Mouse (Mus musculus) liver, adult 2 months (tissue): ENCODE results near the gene Gm13275. TPM values are rescaled to one million over a fixed set of nuclear protein-coding genes. Genes with fewer than 3 reads are reported as not detected.
"Not testable (repeated sequence)": the region's sequence is repeated elsewhere in the genome, so short reads cannot be mapped to it uniquely, and the experiment has no call there.

Experiments
- DNase-seq: peaks from one replicate; pipeline ENCODE4 v3.0.0-alpha.2; 2011; ENCODE audit warnings: low read depth, low spot score; ENCODE audit errors: extremely low read depth
- H3K27ac ChIP-seq: fragments of 200-500 bp; replicated peaks from 2 replicates; pipeline ENCODE4 v1.5.1; 2012; ENCODE audit warnings: low read depth, mild to moderate bottlenecking, control low read depth, inconsistent platforms, low read length; ENCODE audit not compliant: insufficient read depth
- H3K27me3 ChIP-seq: fragments of 200-500 bp; 2 replicates; pipeline ENCODE4 v1.6.1; 2012; ENCODE audit warnings: mild to moderate bottlenecking, moderate library complexity, low read length, inconsistent platforms; ENCODE audit not compliant: control insufficient read depth, insufficient read depth
- H3K36me3 ChIP-seq: fragments of 200-500 bp; 2 replicates; pipeline ENCODE4 v1.6.1; 2012; ENCODE audit warnings: low read length, inconsistent platforms; ENCODE audit not compliant: control insufficient read depth, insufficient read depth
- H3K4me1 ChIP-seq: fragments of 200-500 bp; 2 replicates; pipeline ENCODE4 v1.6.1; 2011; ENCODE audit warnings: low read length; ENCODE audit not compliant: control insufficient read depth, insufficient read depth
- H3K4me3 ChIP-seq: fragments of 200-500 bp; 2 replicates; pipeline ENCODE4 v1.5.1; 2011; ENCODE audit warnings: low read depth, mild to moderate bottlenecking, control low read depth, low read length, moderate library complexity; ENCODE audit not compliant: insufficient read depth
- H3K79me2 ChIP-seq: fragments of 200-500 bp; 2 replicates; pipeline ENCODE4 v1.6.1; 2012; ENCODE audit warnings: inconsistent platforms, mild to moderate bottlenecking, low read length, moderate library complexity; ENCODE audit not compliant: control insufficient read depth, insufficient read depth
- H3K9ac ChIP-seq: fragments of 200-500 bp; 2 replicates; pipeline ENCODE4 v1.6.1; 2012; ENCODE audit warnings: low read depth, mild to moderate bottlenecking, control low read depth, inconsistent platforms, low read length
- CTCF ChIP-seq: fragments of 200-500 bp; IDR thresholded peaks from 2 replicates; pipeline ENCODE4 v1.5.1; 2011; ENCODE audit warnings: low read depth, low read length, control low read depth
- POLR2A ChIP-seq: fragments of 200-500 bp; IDR thresholded peaks from 2 replicates; pipeline ENCODE4 v1.6.1; 2011; ENCODE audit warnings: low read length, control low read depth; ENCODE audit not compliant: insufficient read depth; ENCODE audit errors: extremely low read depth
- WGBS: fragments of 180-500 bp; shearing (Covaris S2); methylation state at CpG from one replicate; pipeline ENCODE4 v1.1.7; 2018; 5-methylcytosine and 5-hydroxymethylcytosine counted together
- polyA plus RNA-seq: library from polyadenylated mRNA; depleted of rRNA; stranded (reverse); fragments of >200 nt; gene quantifications from 2 replicates; pipeline ENCODE4 v1.2.3, GENCODE M21; 2012; rRNA removed
- total RNA-seq: library from RNA; depleted of rRNA; stranded (reverse); fragments of >200 nt; gene quantifications from 2 replicates; pipeline ENCODE4 v1.2.3, GENCODE M21; 2014; rRNA removed

Gene Gm13275
- not detected in 2 replicates for total RNA-seq
- not detected in 2 replicates for polyA plus RNA-seq

- not testable (repeated sequence) for H3K4me3 ChIP-seq, DNase-seq, H3K9ac ChIP-seq, H3K4me1 ChIP-seq, H3K36me3 ChIP-seq, H3K79me2 ChIP-seq, H3K27me3 ChIP-seq, H3K27ac ChIP-seq
- under 1% methylated on average over 19 of the region's 52 CpGs for WGBS
Observed at GRCm38 (mm10) chr4:88793936-88794675, at the start of gene Gm13275. Gm13275 (plus strand) TSS chr4:88794487.

GRCm38 (mm10) chr4:88749926-88750325, 44.4 kb upstream of the Gm13275 start:
- no peak overlapping the region for H3K27ac ChIP-seq
- H3K9ac ChIP-seq, result no peak overlapping the region
- H3K4me3 ChIP-seq, result no peak overlapping the region
- no peak for TF ChIP-seq POLR2A
- no peak for TF ChIP-seq CTCF
- WGBS, result 82% methylated on average over 6 of the region's 6 CpGs
- H3K27me3 ChIP-seq, result no peaks in the 10 kb centered on the region
- no peaks in the 10 kb centered on the region for H3K36me3 ChIP-seq
- H3K79me2 ChIP-seq, result no peaks in the 10 kb centered on the region
- H3K4me1 ChIP-seq, result no peaks in the 10 kb centered on the region
- DNase-seq, result no peak

GRCm38 (mm10) chr4:88754818-88755340, 39.4 kb upstream of the Gm13275 start, which contains the start of gene Gm13271:
Gm13271 (plus strand) TSS chr4:88754868.
- not testable (repeated sequence) for H3K27me3 ChIP-seq, H3K79me2 ChIP-seq, H3K9ac ChIP-seq, H3K4me3 ChIP-seq, H3K36me3 ChIP-seq, DNase-seq, H3K27ac ChIP-seq, H3K4me1 ChIP-seq
- 81% methylated on average over 15 of the region's 15 CpGs for WGBS

GRCm38 (mm10) chr4:88756581-88757513, 37.4 kb upstream of the Gm13275 start:
- H3K36me3 ChIP-seq, H3K79me2 ChIP-seq, H3K27me3 ChIP-seq, H3K4me1 ChIP-seq, DNase-seq: not testable (repeated sequence)
- 10% methylated on average over 29 of the region's 31 CpGs for WGBS
- H3K4me3 ChIP-seq, result peak overlapping the region; percentile 46
- H3K27ac ChIP-seq, result peak overlapping the region; percentile 78
- H3K9ac ChIP-seq, result peak overlapping the region; percentile 79

GRCm38 (mm10) chr4:88757628-88758031, 36.7 kb upstream of the Gm13275 start:
- H3K79me2 ChIP-seq, H3K36me3 ChIP-seq, H3K27me3 ChIP-seq, H3K4me1 ChIP-seq, H3K27ac ChIP-seq: not testable (repeated sequence)
- DNase-seq, result peak; percentile 71
- H3K9ac ChIP-seq, result 0 out of 2 replicates have a peak overlapping the region, but pooled peaks have one; percentile 79
- 0% methylated on average over 21 of the region's 21 CpGs for whole genome bisulfite sequencing
- TF ChIP-seq CTCF, result peak; percentile 73
- H3K4me3 ChIP-seq, result peak overlapping the region; percentile 46

GRCm38 (mm10) chr4:88758751-88759150, 35.5 kb upstream of the Gm13275 start:
- not testable (repeated sequence) for H3K4me3 ChIP-seq, H3K36me3 ChIP-seq, H3K79me2 ChIP-seq, H3K9ac ChIP-seq, DNase-seq, H3K27me3 ChIP-seq, H3K4me1 ChIP-seq, H3K27ac ChIP-seq
- 81% methylated on average over 9 of the region's 9 CpGs for WGBS

- H3K4me1 ChIP-seq, H3K27me3 ChIP-seq, H3K79me2 ChIP-seq, H3K36me3 ChIP-seq, DNase-seq: not testable (repeated sequence)
- WGBS, result 19% methylated on average over 11 of the region's 14 CpGs
- H3K4me3 ChIP-seq, result peak within 1 kb of the TSS; percentile 9; the same call in 1 of the 2 replicates
- peak within 1 kb of the TSS; percentile 43; the same call in 1 of the 2 replicates for H3K27ac ChIP-seq
- H3K9ac ChIP-seq, result 0 out of 2 replicates have a peak within 1 kb of the TSS, but pooled peaks have one; percentile 67
Observed at GRCm38 (mm10) chr4:88759610-88760268, 34.5 kb upstream of the Gm13275 start, which contains the start of gene Gm13283. Gm13283 (plus strand) TSS chr4:88760119.
